Mouse (Mus musculus) embryonic facial prominence, embryonic 15.5 days (tissue): ENCODE data around the gene Clcnka. TPM values are rescaled to one million over a fixed set of nuclear protein-coding genes. Genes with fewer than 3 reads are reported as not detected.

Source experiments
- ATAC-seq: fragments of 200-750 bp; cut with Nextera tagmentation; 2 replicates; pipeline ENCODE4 v1.8.0; 2017; ENCODE audit warnings: low read depth, moderate TSS enrichment; ENCODE audit not compliant: insufficient number of reproducible peaks, low FRiP score, low TSS enrichment
- H3K27ac ChIP-seq: fragments of 300-500 bp; sonication (generic); replicated peaks from 2 replicates; pipeline ENCODE4 v1.5.1; 2015; ENCODE audit warnings: mild to moderate bottlenecking, inconsistent platforms
- H3K27me3 ChIP-seq: fragments of 300-500 bp; sonication (generic); 2 replicates; pipeline ENCODE4 v1.6.1; 2015; ENCODE audit warnings: inconsistent platforms
- H3K36me3 ChIP-seq: fragments of 300-500 bp; sonication (generic); 2 replicates; pipeline ENCODE4 v1.6.1; 2015; ENCODE audit warnings: mild to moderate bottlenecking, inconsistent platforms
- H3K4me1 ChIP-seq: fragments of 300-500 bp; sonication (generic); 2 replicates; pipeline ENCODE4 v1.6.1; 2015; ENCODE audit warnings: inconsistent platforms
- H3K4me2 ChIP-seq: fragments of 300-500 bp; sonication (generic); replicated peaks from 2 replicates; pipeline ENCODE4 v1.6.1; 2015; ENCODE audit warnings: mild to moderate bottlenecking, inconsistent platforms
- H3K4me3 ChIP-seq: fragments of 300-500 bp; sonication (generic); replicated peaks from 2 replicates; pipeline ENCODE4 v1.5.1; 2015; ENCODE audit warnings: mild to moderate bottlenecking, inconsistent platforms
- H3K9ac ChIP-seq: fragments of 300-500 bp; sonication (generic); 2 replicates; pipeline ENCODE4 v1.6.1; 2015; ENCODE audit warnings: inconsistent platforms
- H3K9me3 ChIP-seq: fragments of 300-500 bp; sonication (generic); replicated peaks from 2 replicates; pipeline ENCODE4 v1.6.1; 2016; ENCODE audit warnings: inconsistent platforms
- WGBS: fragments of 180-500 bp; shearing (Covaris S2); methylation state at CpG from one replicate; pipeline ENCODE4 v1.1.7; 2015; 5-methylcytosine and 5-hydroxymethylcytosine counted together
- polyA plus RNA-seq: library from polyadenylated mRNA; unstranded; fragments of >200 nt; fragmentation: Nextera tagmentation; extraction: Ambion mirVana; gene quantifications from 2 replicates; pipeline ENCODE4 v1.2.1, GENCODE M21; 2015

Clcnka gene
- polyA plus RNA-seq, 1 experiment from 2014 or later, result 0.51 TPM

GRCm38 (mm10) chr4:141348616-141349015, 49.9 kb downstream of the Clcnka start:
- whole genome bisulfite sequencing, result 58% methylated on average over 11 of the region's 11 CpGs
- Histone ChIP-seq H3K27me3 (no peaks in the 10 kb centered on the region), H3K9me3 (no peaks in the 10 kb centered on the region), H3K27ac (no peak overlapping the region), H3K9ac (no peak overlapping the region), H3K36me3 (no peaks in the 10 kb centered on the region), H3K4me3 (no peak overlapping the region), H3K4me1 (peaks cover 39% of the 10 kb centered on the region), H3K4me2 (no peak overlapping the region)
- ATAC-seq, result no peak

DNA sequence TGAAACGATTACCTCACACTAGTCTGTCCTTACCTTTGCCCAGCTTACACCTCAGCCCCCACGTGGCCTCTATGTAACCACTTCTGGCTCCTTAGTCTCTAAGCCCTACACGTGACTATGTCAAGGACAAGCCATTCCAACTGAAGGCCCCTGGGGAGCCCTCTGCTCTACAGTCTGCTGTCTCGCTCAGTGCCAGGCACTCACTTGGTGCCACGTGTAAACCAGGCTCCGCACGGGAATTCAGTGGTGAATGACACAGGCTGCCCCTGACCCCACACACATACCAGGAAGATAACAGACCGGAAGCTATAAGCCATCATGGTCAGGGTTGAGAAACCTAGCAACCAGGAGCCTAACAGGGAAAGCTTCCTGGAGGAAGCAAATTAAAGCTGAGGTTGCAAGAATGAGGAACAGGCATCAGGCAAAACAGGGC, 51.1 kb downstream of the Clcnka start:
- no peak for ATAC-seq

DNA sequence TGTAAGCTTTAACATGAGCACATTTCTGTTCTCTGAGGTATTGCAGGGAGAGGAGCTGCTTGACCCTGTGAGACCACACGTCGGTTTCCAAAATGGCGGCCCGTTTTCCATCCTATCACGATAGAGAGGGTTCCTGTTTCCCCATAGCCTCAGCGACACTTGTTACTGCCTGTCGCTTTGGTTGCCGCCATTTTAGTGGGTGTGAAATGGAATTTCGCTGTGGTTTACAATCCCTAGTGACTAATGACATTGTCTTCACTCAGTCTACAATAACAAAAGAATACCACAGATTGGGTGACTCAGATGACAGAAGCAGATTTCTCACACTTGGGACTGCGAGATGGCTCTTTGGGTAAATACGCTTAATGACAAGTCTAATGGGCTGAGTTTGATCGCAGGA, 53.3 kb downstream of the Clcnka start:
- ATAC-seq, result no peak
- H3K4me1 ChIP-seq, result peaks cover 21% of the 10 kb centered on the region

More for the DNA sequence above, 51.1 kb downstream of the Clcnka start:
- no peak overlapping the region for H3K27ac ChIP-seq
- H3K4me3 ChIP-seq, result no peak overlapping the region
- no peaks in the 10 kb centered on the region for H3K36me3 ChIP-seq
- H3K9me3 ChIP-seq, result no peaks in the 10 kb centered on the region
- 70% methylated on average over 8 of the region's 8 CpGs for WGBS
- no peak overlapping the region for H3K9ac ChIP-seq
- H3K4me1 ChIP-seq, result peaks cover 31% of the 10 kb centered on the region
- H3K4me2 ChIP-seq, result no peak overlapping the region
- no peaks in the 10 kb centered on the region for H3K27me3 ChIP-seq

GRCm38 (mm10) chr4:141343515-141343914, 55.0 kb downstream of the Clcnka start:
- H3K9me3 ChIP-seq, result no peaks in the 10 kb centered on the region
- no peaks in the 10 kb centered on the region for H3K27me3 ChIP-seq
- H3K9ac ChIP-seq, result no peak overlapping the region
- H3K36me3 ChIP-seq, result no peaks in the 10 kb centered on the region
- H3K4me2 ChIP-seq, result no peak overlapping the region
- H3K4me1 ChIP-seq, result peaks cover 17% of the 10 kb centered on the region
- H3K4me3 ChIP-seq, result no peak overlapping the region
- no peak; the same call in 1 of the 2 replicates for ATAC-seq
- H3K27ac ChIP-seq, result no peak overlapping the region
- 36% methylated on average over 7 of the region's 7 CpGs for WGBS

More for the DNA sequence above, 53.3 kb downstream of the Clcnka start:
- no peaks in the 10 kb centered on the region for H3K9me3 ChIP-seq
- no peak overlapping the region for H3K4me2 ChIP-seq
- no peak overlapping the region for H3K4me3 ChIP-seq
- no peak overlapping the region for H3K27ac ChIP-seq
- WGBS, result 88% methylated on average over 12 of the region's 12 CpGs
- H3K36me3 ChIP-seq, result no peaks in the 10 kb centered on the region
- H3K27me3 ChIP-seq, result no peaks in the 10 kb centered on the region
- H3K9ac ChIP-seq, result no peak overlapping the region

DNA sequence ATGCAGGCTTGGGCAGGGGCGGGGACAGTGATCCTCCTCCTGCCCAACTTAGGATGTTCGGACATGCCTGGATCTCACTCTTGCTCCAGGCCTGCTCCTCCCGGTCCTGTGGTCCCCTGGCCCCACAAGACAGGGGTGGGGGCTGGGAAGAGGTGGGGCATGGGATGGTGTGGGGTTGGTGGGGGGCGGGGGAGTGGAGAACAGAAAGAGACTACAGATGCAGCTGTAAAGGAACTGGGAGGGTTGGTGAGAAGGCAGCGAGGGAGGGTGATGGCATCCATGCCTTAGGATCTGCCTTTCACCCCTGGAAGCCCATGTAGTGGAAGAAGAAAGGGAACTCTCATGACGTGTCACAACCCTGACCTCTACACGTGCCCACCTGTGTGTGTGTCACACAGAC, 57.0 kb downstream of the Clcnka start:
- H3K9me3 ChIP-seq, result no peaks in the 10 kb centered on the region
- no peak for ATAC-seq
- 57% methylated on average over 7 of the region's 7 CpGs for WGBS

GRCm38 (mm10) chr4:141338853-141339252, 59.7 kb downstream of the Clcnka start:
- no peaks in the 10 kb centered on the region for H3K9me3 ChIP-seq
- no peaks in the 10 kb centered on the region for H3K36me3 ChIP-seq
- ATAC-seq, result no peak
- H3K27ac ChIP-seq, result peak overlapping the region; percentile 71
- 15% methylated on average over 1 of the region's 1 CpGs for WGBS
- H3K4me2 ChIP-seq, result no peak overlapping the region
- no peaks in the 10 kb centered on the region for H3K27me3 ChIP-seq
- H3K4me1 ChIP-seq, result peaks cover 42% of the 10 kb centered on the region
- H3K9ac ChIP-seq, result no peak overlapping the region
- H3K4me3 ChIP-seq, result no peak overlapping the region

More for the DNA sequence above, 57.0 kb downstream of the Clcnka start:
- H3K4me3 ChIP-seq, result no peak overlapping the region
- no peak overlapping the region for H3K9ac ChIP-seq
- H3K4me1 ChIP-seq, result peaks cover 21% of the 10 kb centered on the region
- H3K27ac ChIP-seq, result no peak overlapping the region
- no peaks in the 10 kb centered on the region for H3K36me3 ChIP-seq
- no peaks in the 10 kb centered on the region for H3K27me3 ChIP-seq
- H3K4me2 ChIP-seq, result no peak overlapping the region

DNA sequence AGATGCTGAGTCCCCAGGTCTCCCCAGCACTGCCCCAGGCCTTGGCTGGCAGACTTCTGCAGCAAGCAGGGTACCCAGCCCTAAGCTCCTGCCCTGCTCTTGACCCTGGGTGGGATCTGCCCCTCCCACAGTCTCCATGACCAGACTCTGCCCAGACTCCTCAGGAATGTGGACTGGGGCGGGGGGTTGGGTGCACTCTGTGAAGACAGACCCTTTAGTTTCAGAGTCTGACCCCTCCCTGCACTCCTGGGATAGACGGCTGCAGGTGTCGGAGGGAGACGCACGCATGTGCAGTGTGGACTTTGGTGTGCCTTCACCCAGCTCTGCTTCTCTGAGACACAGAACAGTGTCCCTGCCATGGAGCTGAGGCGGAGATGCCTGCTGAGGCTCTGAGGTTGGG, 60.5 kb downstream of the Clcnka start:
- no peaks in the 10 kb centered on the region for H3K36me3 ChIP-seq
- H3K9ac ChIP-seq, result no peak overlapping the region
- no peak overlapping the region; the same call in 1 of the 2 replicates for H3K4me2 ChIP-seq
- WGBS, result 31% methylated on average over 6 of the region's 6 CpGs
- peak; percentile 64 for ATAC-seq
- H3K27me3 ChIP-seq, result no peaks in the 10 kb centered on the region
- peak overlapping the region; percentile 71 for H3K27ac ChIP-seq
- no peak overlapping the region for H3K4me3 ChIP-seq
- H3K4me1 ChIP-seq, result peaks cover 45% of the 10 kb centered on the region
- no peaks in the 10 kb centered on the region for H3K9me3 ChIP-seq

DNA sequence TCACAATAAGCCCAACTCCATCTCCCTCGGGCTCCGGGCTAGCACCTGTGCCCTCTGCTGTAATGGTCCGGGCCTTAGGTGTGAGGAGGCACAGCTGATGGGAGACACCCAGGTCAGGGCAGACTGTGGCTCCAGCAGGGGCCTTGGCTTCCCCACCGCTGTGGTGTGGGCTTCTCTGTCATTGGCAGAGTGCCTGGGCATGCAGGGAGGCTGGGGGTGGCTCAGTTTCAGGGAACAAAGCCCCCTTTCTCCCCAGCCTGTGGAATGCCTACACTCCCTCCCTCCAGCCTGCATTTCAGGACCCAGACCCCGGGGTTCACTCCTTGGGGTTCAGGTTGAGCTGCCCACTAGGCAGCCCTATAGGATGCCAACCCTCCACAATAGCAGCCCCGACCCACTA, 62.3 kb downstream of the Clcnka start:
- Histone ChIP-seq H3K9ac (no peak overlapping the region), H3K4me1 (peaks cover 56% of the 10 kb centered on the region), H3K4me2 (no peak overlapping the region), H3K27ac (no peak overlapping the region), H3K36me3 (no peaks in the 10 kb centered on the region), H3K9me3 (no peaks in the 10 kb centered on the region), H3K27me3 (no peaks in the 10 kb centered on the region), H3K4me3 (no peak overlapping the region)
- 64% methylated on average over 6 of the region's 6 CpGs for WGBS
- no peak for ATAC-seq

GRCm38 (mm10) chr4:141335263-141335796, 63.2 kb downstream of the Clcnka start:
- 16% methylated on average over 3 of the region's 3 CpGs for WGBS
- Histone ChIP-seq H3K9me3 (no peaks in the 10 kb centered on the region), H3K4me3 (no peak overlapping the region), H3K4me1 (peaks cover 57% of the 10 kb centered on the region), H3K36me3 (no peaks in the 10 kb centered on the region), H3K4me2 (no peak overlapping the region), H3K27ac (peak overlapping the region; percentile 78), H3K27me3 (no peaks in the 10 kb centered on the region), H3K9ac (no peak overlapping the region)
- ATAC-seq, result no peak

GRCm38 (mm10) chr4:141334695-141335094, 63.8 kb downstream of the Clcnka start:
- Histone ChIP-seq H3K27ac (peak overlapping the region; percentile 78; the same call in 1 of the 2 replicates), H3K4me1 (peaks cover 63% of the 10 kb centered on the region), H3K4me2 (no peak overlapping the region), H3K9ac (no peak overlapping the region), H3K27me3 (no peaks in the 10 kb centered on the region), H3K9me3 (no peaks in the 10 kb centered on the region), H3K4me3 (no peak overlapping the region), H3K36me3 (no peaks in the 10 kb centered on the region)
- WGBS, result 62% methylated on average over 5 of the region's 5 CpGs
- ATAC-seq, result no peak
